Mouse (Mus musculus): ENCODE results near the gene Prrg1. TPM values are rescaled to one million over a fixed set of nuclear protein-coding genes. Genes with fewer than 3 reads are reported as not detected.

Prrg1 gene
- polyA plus RNA-seq (2015; fragmentation: Nextera tagmentation; extraction: Ambion mirVana) = 4.7 and 5.2 TPM in 2 replicates

DNA sequence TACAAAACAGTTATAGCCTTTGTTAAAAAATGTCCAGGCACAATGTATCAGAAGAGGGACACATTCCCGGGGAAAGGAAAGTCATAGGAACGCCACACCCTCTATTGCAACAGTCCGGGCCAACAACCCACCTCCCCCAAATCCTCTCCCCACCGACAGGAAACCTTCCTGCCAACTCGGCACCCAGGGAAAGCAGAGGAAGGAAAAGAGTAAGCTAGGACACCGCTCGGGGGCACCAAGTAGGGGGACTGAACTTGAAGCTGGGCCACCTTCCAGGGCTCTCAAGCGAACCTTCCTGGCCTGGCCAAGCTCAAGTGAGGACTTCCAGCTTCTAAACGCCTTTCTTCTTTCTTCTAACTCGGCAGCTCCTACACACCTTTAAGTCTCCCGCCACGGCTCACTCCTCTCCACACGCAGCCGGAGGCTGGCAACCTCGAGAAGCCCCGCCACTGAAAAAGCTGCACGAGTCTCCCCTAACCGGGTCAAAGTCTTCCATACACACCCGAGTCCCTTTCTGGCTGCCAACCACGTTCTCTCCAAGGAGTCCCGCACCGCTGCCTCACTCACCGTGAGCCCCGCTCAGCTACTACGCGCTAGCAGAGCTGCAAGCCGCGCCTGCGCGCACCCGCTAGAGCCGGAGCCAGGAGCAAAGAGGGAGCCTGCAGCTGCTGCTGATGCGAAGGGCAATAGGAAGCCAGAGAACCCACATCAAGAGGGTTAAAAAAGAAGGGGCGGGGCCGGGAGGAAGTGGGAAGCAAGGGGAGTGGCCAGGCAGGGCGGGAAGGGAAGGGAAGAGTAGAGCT is at the start of gene Prrg1:
Gene Prrg1, minus strand, starts transcription at position 695 of the 803 bp plus-strand sequence.
- Histone ChIP-seq H3K36me3 (ENCODE audit: control insufficient read depth, insufficient read depth) (no peaks in the 10 kb centered on the region), H3K4me1 (replicated peaks; ENCODE audit: control insufficient read depth, insufficient read depth, low read length) (no peaks in the 10 kb centered on the region), H3K9me3 (ENCODE audit: control insufficient read depth, low read length) (no peaks in the 10 kb centered on the region), H3K9ac (replicated peaks; ENCODE audit: low read depth, low read length) (peak within 1 kb of the TSS; percentile 51), H3K27me3 (replicated peaks; ENCODE audit: control insufficient read depth, insufficient read depth, low read length) (no peaks in the 10 kb centered on the region), H3K4me3 (replicated peaks; ENCODE audit: low read length) (peak within 1 kb of the TSS; percentile 50), H3K27ac (ENCODE audit: low read length) (peak within 1 kb of the TSS; percentile 34; the same call in 1 of the 2 replicates), H3K4me2 (ENCODE audit: low read length) (peak within 1 kb of the TSS; percentile 50)
- 17% methylated on average over 35 of the region's 36 CpGs for WGBS
- ATAC-seq = peak; percentile 98

DNA sequence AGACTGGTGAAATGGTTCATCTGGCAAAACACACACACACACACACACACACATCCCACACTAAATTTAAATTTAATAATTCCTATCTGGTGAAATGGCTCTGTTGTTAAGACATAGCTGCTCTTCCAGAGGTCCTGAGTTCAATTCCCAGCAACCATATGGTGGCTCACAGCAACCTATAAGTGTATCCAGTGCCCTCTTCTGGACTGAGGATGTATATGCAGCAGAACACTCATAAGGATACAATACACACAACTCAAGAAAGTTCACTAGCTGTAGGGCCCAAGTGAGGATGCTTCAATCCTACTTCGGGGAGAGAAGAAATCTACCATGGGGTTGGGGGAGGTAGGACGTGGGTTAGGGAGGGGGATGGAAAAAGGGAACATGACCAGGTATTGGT is 22.1 kb upstream of the Prrg1 start:
- Histone ChIP-seq H3K27me3 (replicated peaks; ENCODE audit: control insufficient read depth, insufficient read depth, low read length) (no peaks in the 10 kb centered on the region), H3K27ac (ENCODE audit: low read length) (no peak overlapping the region), H3K36me3 (ENCODE audit: control insufficient read depth, insufficient read depth) (no peaks in the 10 kb centered on the region), H3K4me1 (replicated peaks; ENCODE audit: control insufficient read depth, insufficient read depth, low read length) (no peaks in the 10 kb centered on the region), H3K4me2 (ENCODE audit: low read length) (no peak overlapping the region), H3K4me3 (replicated peaks; ENCODE audit: low read length) (no peak overlapping the region), H3K9me3 (ENCODE audit: control insufficient read depth, low read length) (no peaks in the 10 kb centered on the region), H3K9ac (replicated peaks; ENCODE audit: low read depth, low read length) (no peak overlapping the region)
- no peak for ATAC-seq
- WGBS = 67% methylated on average over 2 of the region's 2 CpGs

DNA sequence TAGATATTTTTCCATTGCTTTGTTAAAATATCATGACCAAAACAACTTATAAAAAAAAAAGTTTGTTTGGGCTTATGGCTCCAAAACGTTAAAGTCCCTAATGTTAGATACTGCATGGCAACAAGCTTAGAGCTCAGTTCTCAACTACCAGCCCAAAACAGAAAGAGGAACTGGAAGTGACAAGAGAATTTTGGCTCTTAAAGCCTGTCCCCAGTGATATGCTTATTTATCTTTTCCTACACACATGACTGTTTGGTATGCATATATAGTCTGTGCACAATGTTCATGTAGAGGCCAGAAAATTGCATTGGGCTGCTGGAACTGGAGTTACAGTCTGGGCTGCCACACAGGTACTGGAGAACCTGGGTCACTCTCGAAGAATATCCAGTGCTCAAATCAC is 9.4 kb upstream of the Prrg1 start:
- no peak for ATAC-seq
- 69% methylated on average over 2 of the region's 2 CpGs for WGBS

DNA sequence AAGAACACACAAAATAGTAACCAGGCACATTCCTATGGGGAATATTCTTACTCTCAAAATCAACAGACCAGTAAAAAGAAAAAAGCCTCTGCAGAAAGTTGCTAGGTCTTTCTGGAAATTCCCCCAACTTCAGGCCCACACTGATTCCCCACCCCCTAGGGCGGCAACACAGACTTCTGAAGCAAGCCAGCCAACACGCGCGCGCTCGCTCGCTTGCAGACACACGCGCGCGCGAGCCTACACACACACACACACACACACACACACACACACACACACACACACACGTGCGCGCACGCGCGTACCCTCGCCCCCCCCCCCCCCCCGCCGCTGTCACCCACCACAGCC is 868 bp downstream of the Prrg1 start:
- H3K36me3 ChIP-seq (ENCODE audit: control insufficient read depth, insufficient read depth) = no peaks in the 10 kb centered on the region
- H3K4me3 ChIP-seq (replicated peaks; ENCODE audit: low read length) = peak overlapping the region; percentile 50
- no peaks in the 10 kb centered on the region for H3K9me3 ChIP-seq (ENCODE audit: control insufficient read depth, low read length)
- peak overlapping the region; percentile 51; the same call in 1 of the 2 replicates for H3K9ac ChIP-seq (replicated peaks; ENCODE audit: low read depth, low read length)
- H3K4me2 ChIP-seq (ENCODE audit: low read length) = peak overlapping the region; percentile 50
- no peaks in the 10 kb centered on the region for H3K27me3 ChIP-seq (replicated peaks; ENCODE audit: control insufficient read depth, insufficient read depth, low read length)
- H3K4me1 ChIP-seq (replicated peaks; ENCODE audit: control insufficient read depth, insufficient read depth, low read length) = no peaks in the 10 kb centered on the region
- WGBS = 27% methylated on average over 11 of the region's 21 CpGs
- ATAC-seq = peak; percentile 56
- no peak overlapping the region for H3K27ac ChIP-seq (ENCODE audit: low read length)

More for the DNA sequence above, 9.4 kb upstream of the Prrg1 start:
- H3K9ac ChIP-seq (replicated peaks; ENCODE audit: low read depth, low read length) = no peak overlapping the region
- H3K4me3 ChIP-seq (replicated peaks; ENCODE audit: low read length) = no peak overlapping the region
- H3K4me2 ChIP-seq (ENCODE audit: low read length) = no peak overlapping the region
- no peaks in the 10 kb centered on the region for H3K36me3 ChIP-seq (ENCODE audit: control insufficient read depth, insufficient read depth)
- H3K27ac ChIP-seq (ENCODE audit: low read length) = no peak overlapping the region
- no peaks in the 10 kb centered on the region for H3K27me3 ChIP-seq (replicated peaks; ENCODE audit: control insufficient read depth, insufficient read depth, low read length)
- no peaks in the 10 kb centered on the region for H3K9me3 ChIP-seq (ENCODE audit: control insufficient read depth, low read length)
- no peaks in the 10 kb centered on the region for H3K4me1 ChIP-seq (replicated peaks; ENCODE audit: control insufficient read depth, insufficient read depth, low read length)

DNA sequence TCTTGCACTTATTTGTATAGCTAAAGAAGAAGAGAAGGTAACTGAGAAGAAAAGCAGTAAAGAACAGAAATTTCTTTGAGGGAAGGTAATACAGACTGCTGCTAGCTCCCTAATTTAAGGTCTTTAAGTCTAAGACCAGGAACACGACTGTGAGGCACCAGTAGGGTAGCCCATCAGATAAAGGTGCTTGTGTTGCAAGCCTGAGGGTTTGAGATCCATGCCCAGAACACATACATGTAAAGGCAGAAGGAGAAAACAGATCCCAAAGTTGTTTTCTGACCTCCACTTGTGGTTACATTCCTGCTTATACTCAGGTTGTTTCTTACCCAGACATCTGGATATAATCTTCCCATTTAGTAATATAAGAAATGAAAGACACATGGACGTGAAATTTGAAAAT is 20.2 kb downstream of the Prrg1 start:
- H3K4me3 ChIP-seq (replicated peaks; ENCODE audit: low read length) = no peak overlapping the region
- no peak overlapping the region for H3K9ac ChIP-seq (replicated peaks; ENCODE audit: low read depth, low read length)
- H3K9me3 ChIP-seq (ENCODE audit: control insufficient read depth, low read length) = no peaks in the 10 kb centered on the region
- no peak overlapping the region for H3K4me2 ChIP-seq (ENCODE audit: low read length)
- no peaks in the 10 kb centered on the region for H3K36me3 ChIP-seq (ENCODE audit: control insufficient read depth, insufficient read depth)
- H3K4me1 ChIP-seq (replicated peaks; ENCODE audit: control insufficient read depth, insufficient read depth, low read length) = no peaks in the 10 kb centered on the region
- 61% methylated on average over 2 of the region's 2 CpGs for WGBS
- no peaks in the 10 kb centered on the region for H3K27me3 ChIP-seq (replicated peaks; ENCODE audit: control insufficient read depth, insufficient read depth, low read length)
- no peak for ATAC-seq
- H3K27ac ChIP-seq (ENCODE audit: low read length) = no peak overlapping the region

DNA sequence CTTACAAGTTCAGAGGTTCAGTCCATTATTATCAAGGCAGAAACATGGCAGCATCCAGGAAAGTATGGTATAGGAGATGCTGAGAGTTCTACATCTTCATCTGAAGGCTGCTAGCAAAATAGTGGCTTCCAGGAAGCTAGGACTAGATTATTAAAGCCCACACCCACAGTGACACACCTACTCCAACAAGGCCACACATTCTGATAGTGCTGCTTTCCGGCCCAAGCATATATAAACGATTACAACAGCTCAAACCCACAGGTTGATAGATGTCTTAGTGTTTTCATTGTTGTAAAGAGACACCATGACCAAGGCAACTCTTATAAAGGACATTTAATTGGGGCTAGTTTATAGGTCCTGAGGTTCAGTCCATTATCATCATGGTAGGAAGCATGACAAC is 30.3 kb downstream of the Prrg1 start:
- H3K4me1 ChIP-seq (replicated peaks; ENCODE audit: control insufficient read depth, insufficient read depth, low read length) = no peaks in the 10 kb centered on the region
- no peak overlapping the region for H3K27ac ChIP-seq (ENCODE audit: low read length)
- no peak overlapping the region for H3K4me3 ChIP-seq (replicated peaks; ENCODE audit: low read length)
- no peak overlapping the region for H3K9ac ChIP-seq (replicated peaks; ENCODE audit: low read depth, low read length)
- no peaks in the 10 kb centered on the region for H3K9me3 ChIP-seq (ENCODE audit: control insufficient read depth, low read length)
- no peak for ATAC-seq
- H3K36me3 ChIP-seq (ENCODE audit: control insufficient read depth, insufficient read depth) = no peaks in the 10 kb centered on the region
- no peak overlapping the region for H3K4me2 ChIP-seq (ENCODE audit: low read length)
- 80% methylated on average over 2 of the region's 2 CpGs for WGBS
- H3K27me3 ChIP-seq (replicated peaks; ENCODE audit: control insufficient read depth, insufficient read depth, low read length) = no peaks in the 10 kb centered on the region

DNA sequence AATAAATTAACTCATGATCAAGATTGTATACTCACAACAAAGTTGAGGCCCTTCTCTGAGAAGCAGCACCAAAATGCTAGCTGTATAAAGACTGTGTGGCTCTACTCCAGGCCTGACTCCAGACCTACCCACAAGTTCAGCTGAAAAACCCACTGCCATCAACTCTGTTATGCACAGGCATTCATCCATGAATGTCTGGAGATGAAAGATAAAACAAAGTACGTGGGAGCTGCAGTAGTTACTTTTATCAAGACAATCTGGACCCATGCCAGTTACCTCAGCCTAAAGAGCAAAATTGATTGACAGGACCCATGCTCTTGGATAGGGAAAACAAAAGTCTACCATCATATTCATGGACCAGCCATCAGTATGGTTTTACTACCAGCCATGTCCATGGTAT is 31.0 kb downstream of the Prrg1 start:
- no peak for ATAC-seq
- Histone ChIP-seq H3K9ac (replicated peaks; ENCODE audit: low read depth, low read length) (no peak overlapping the region), H3K4me3 (replicated peaks; ENCODE audit: low read length) (no peak overlapping the region), H3K4me2 (ENCODE audit: low read length) (no peak overlapping the region), H3K27me3 (replicated peaks; ENCODE audit: control insufficient read depth, insufficient read depth, low read length) (no peaks in the 10 kb centered on the region), H3K9me3 (ENCODE audit: control insufficient read depth, low read length) (no peaks in the 10 kb centered on the region), H3K27ac (ENCODE audit: low read length) (no peak overlapping the region), H3K36me3 (ENCODE audit: control insufficient read depth, insufficient read depth) (no peaks in the 10 kb centered on the region), H3K4me1 (replicated peaks; ENCODE audit: control insufficient read depth, insufficient read depth, low read length) (no peaks in the 10 kb centered on the region)
- 37% methylated on average over 1 of the region's 1 CpGs for WGBS

DNA sequence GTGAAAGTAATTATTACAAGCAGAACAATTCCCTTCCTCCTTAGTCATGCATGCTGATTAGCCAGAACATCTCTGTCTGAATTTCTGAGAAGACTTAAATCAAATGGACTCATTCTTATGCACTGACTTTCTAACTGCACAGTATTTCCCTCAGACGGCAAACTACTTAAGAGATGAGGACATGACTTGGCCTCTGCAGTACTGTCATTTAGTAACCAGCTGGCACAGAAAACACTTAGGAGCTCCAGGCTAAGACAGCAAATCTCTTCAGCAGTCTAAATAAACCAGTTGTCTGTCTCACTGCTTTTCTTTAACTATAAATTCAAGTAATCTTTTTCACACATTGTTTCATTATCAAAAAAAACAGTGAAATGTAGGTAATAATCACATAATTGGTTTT is 36.0 kb downstream of the Prrg1 start:
- H3K9me3 ChIP-seq (ENCODE audit: control insufficient read depth, low read length) = no peaks in the 10 kb centered on the region
- no peak overlapping the region for H3K9ac ChIP-seq (replicated peaks; ENCODE audit: low read depth, low read length)
- no peaks in the 10 kb centered on the region for H3K27me3 ChIP-seq (replicated peaks; ENCODE audit: control insufficient read depth, insufficient read depth, low read length)
- no peaks in the 10 kb centered on the region for H3K4me1 ChIP-seq (replicated peaks; ENCODE audit: control insufficient read depth, insufficient read depth, low read length)
- ATAC-seq = no peak
- H3K4me2 ChIP-seq (ENCODE audit: low read length) = no peak overlapping the region
- H3K36me3 ChIP-seq (ENCODE audit: control insufficient read depth, insufficient read depth) = no peaks in the 10 kb centered on the region
- H3K4me3 ChIP-seq (replicated peaks; ENCODE audit: low read length) = no peak overlapping the region
- no peak overlapping the region for H3K27ac ChIP-seq (ENCODE audit: low read length)
- WGBS = 48% methylated on average over 1 of the region's 1 CpGs

DNA sequence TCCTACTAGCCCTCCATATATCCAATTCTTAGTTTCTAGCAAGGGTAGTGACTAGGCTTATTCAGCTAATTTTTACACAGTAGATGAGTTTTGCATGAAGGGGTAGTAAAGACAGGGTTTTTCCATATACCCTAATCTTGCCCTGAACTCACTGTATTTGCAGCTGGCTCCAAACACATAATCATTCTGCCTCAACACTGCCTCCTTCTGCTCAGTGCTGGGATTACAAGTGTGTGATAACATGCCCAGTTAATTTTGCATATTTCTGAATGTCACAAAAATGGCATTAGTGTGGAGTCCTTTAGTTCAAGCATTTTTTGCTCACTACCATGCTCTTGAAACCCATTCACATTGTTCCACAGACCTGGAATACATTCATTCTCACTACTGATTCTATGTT is 44.0 kb downstream of the Prrg1 start:
- no peak overlapping the region for H3K9ac ChIP-seq (replicated peaks; ENCODE audit: low read depth, low read length)
- H3K36me3 ChIP-seq (ENCODE audit: control insufficient read depth, insufficient read depth) = no peaks in the 10 kb centered on the region
- ATAC-seq = no peak
- H3K27me3 ChIP-seq (replicated peaks; ENCODE audit: control insufficient read depth, insufficient read depth, low read length) = no peaks in the 10 kb centered on the region
- no peaks in the 10 kb centered on the region for H3K9me3 ChIP-seq (ENCODE audit: control insufficient read depth, low read length)
- no peaks in the 10 kb centered on the region for H3K4me1 ChIP-seq (replicated peaks; ENCODE audit: control insufficient read depth, insufficient read depth, low read length)
- no peak overlapping the region for H3K4me3 ChIP-seq (replicated peaks; ENCODE audit: low read length)
- H3K27ac ChIP-seq (ENCODE audit: low read length) = no peak overlapping the region
- H3K4me2 ChIP-seq (ENCODE audit: low read length) = no peak overlapping the region
